In the genomic region with DNA sequence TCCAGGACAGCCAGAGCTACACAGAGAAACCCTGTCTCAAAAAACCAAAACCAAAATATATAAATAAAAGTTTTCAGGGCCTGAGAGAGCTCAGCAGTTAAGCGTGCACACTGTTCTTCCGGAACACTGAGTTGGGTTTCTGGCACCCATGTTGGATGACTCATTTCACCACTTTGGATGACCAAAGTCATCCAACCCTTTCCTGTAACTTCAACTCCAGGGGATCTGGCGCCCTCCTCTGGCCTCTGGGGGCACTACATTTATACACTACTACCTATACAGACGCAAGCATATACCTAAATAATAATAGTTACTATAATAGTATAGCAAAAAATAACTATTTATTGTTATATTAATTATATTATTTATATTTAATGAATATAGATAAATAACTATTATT, we compare ENCODE assay signal across 8 mouse cellular contexts. TPM values are rescaled to one million over a fixed set of nuclear protein-coding genes. Genes with fewer than 3 reads are reported as not detected.
A peak's percentile ranks its signal among the peaks of the same experiment; 100 is the strongest.
DNase-seq lines count a peak whose midpoint lies in the region; ATAC-seq and TF ChIP-seq lines count a peak whose summit lies in the region.

No protein-coding gene starts in this region.

- no peak overlapping the region for H3K4me2 ChIP-seq in kidney, embryonic 14.5 days (replicated peaks; ENCODE audit: low read depth, low read length)

- no peak overlapping the region for H3K4me3 ChIP-seq in kidney, embryonic 14.5 days (ENCODE audit: low read length)
- H3K4me3 ChIP-seq in C2C12 (ENCODE audit: insufficient read depth, poor library complexity, severe bottlenecking): no peak overlapping the region
- H3K4me3 ChIP-seq in cortical plate, adult 2 months (ENCODE audit: insufficient read depth, low read length): no peak overlapping the region
- no peak overlapping the region for H3K4me3 ChIP-seq in spleen, adult 2 months (ENCODE audit: extremely low read depth, insufficient read depth, insufficient read length)

- no peak overlapping the region for H3K27ac ChIP-seq in kidney, embryonic 14.5 days (ENCODE audit: low read depth, low read length)
- H3K27ac ChIP-seq in cortical plate, adult 2 months (ENCODE audit: insufficient read depth, low read length): no peak overlapping the region
- H3K27ac ChIP-seq in spleen, adult 2 months (ENCODE audit: insufficient read depth, low read length): no peak overlapping the region

- no peaks in the 10 kb centered on the region for H3K27me3 ChIP-seq in kidney, embryonic 14.5 days (ENCODE audit: control insufficient read depth, insufficient read depth, low read length)
- H3K27me3 ChIP-seq in C2C12 (ENCODE audit: control insufficient read depth, insufficient read depth, insufficient read length): no peaks in the 10 kb centered on the region
- H3K27me3 ChIP-seq in spleen, adult 2 months (ENCODE audit: control insufficient read depth, insufficient read depth, low read length): no peaks in the 10 kb centered on the region

- peak; percentile 13 for TF ChIP-seq CTCF in C2C12 (IDR thresholded peaks at IDR 0.05; ENCODE audit: control insufficient read depth, insufficient read depth, insufficient read length)
- TF ChIP-seq CTCF in cortical plate, adult 2 months (IDR thresholded peaks at IDR 0.05; ENCODE audit: extremely low read depth, insufficient read depth, low read length): peak; percentile 42
- peak; percentile 27; the same call in 1 of the 2 replicates for TF ChIP-seq CTCF in spleen, adult 2 months (IDR thresholded peaks at IDR 0.05; ENCODE audit: extremely low read depth, insufficient read depth, insufficient read length, insufficient replicate concordance)

- H3K79me3 ChIP-seq in C2C12 (ENCODE audit: low read depth): no peaks in the 10 kb centered on the region

- H3ac ChIP-seq in C2C12 (ENCODE audit: control insufficient read depth, insufficient read length, low read depth): no peak overlapping the region

- no peaks in the 10 kb centered on the region for H3K4me1 ChIP-seq in kidney, embryonic 14.5 days (ENCODE audit: control insufficient read depth, insufficient read depth, low read length)
- H3K4me1 ChIP-seq in cortical plate, adult 2 months (ENCODE audit: control insufficient read depth, insufficient read depth, low read length): no peaks in the 10 kb centered on the region
- H3K4me1 ChIP-seq in spleen, adult 2 months (ENCODE audit: control insufficient read depth, insufficient read depth, insufficient read length): no peaks in the 10 kb centered on the region

- no peaks in the 10 kb centered on the region for H3K9me3 ChIP-seq in kidney, embryonic 14.5 days (ENCODE audit: control insufficient read depth, low read length)

- no peak for TF ChIP-seq POLR2A in cortical plate, adult 2 months (IDR thresholded peaks at IDR 0.05; ENCODE audit: extremely low read depth, insufficient read depth, low read length)
- TF ChIP-seq POLR2A in spleen, adult 2 months (IDR thresholded peaks at IDR 0.05; ENCODE audit: low read depth, low read length): no peak

- no peaks in the 10 kb centered on the region for H3K36me3 ChIP-seq in kidney, embryonic 14.5 days (ENCODE audit: control insufficient read depth, insufficient read depth, low read length)
- no peaks in the 10 kb centered on the region for H3K36me3 ChIP-seq in C2C12 (ENCODE audit: control insufficient read depth, insufficient read depth)
- H3K36me3 ChIP-seq in spleen, adult 2 months (ENCODE audit: control insufficient read depth, insufficient read depth, low read length): no peaks in the 10 kb centered on the region

- no peaks in the 10 kb centered on the region for H3K79me2 ChIP-seq in C2C12 (ENCODE audit: control insufficient read depth, insufficient read depth)

- ATAC-seq in kidney, embryonic 14.5 days (ENCODE audit: low FRiP score, low TSS enrichment): no peak
- ATAC-seq in activated CD4-positive, CD25-positive, alpha-beta regulatory T cell, adult 4 months: no peak

- H3K9ac ChIP-seq in kidney, embryonic 14.5 days (ENCODE audit: low read depth, low read length): no peak overlapping the region

- 50% methylated on average over 4 of the region's 4 CpGs for WGBS in kidney, embryonic 14.5 days
- 51% methylated on average over 4 of the region's 4 CpGs for WGBS in spleen, adult 2 months

- DNase-seq in kidney, adult 8-10 months: peak; percentile 21 to 60
- peak; percentile 6 for DNase-seq in T-cell, adult 2 months (ENCODE audit: low spot score)
- peak; percentile 49 to 72 for DNase-seq in kidney, postnatal 36 days
- DNase-seq in spleen, adult 2 months (ENCODE audit: low read depth in 1 of 2, low spot score in 2 of 2): peak in 1 of 2 experiments; percentile 23

TF ChIP-seq in C2C12, 6 proteins besides CTCF, POLR2A, EP300 and RAD21:
- TF ChIP-seq MYOG (IDR thresholded peaks at IDR 0.05; ENCODE audit: control insufficient read depth, extremely low read depth, insufficient read length) (no peak), CEBPB (IDR thresholded peaks at IDR 0.05; ENCODE audit: low read depth) (no peak), FOSL1 (IDR thresholded peaks at IDR 0.05; ENCODE audit: insufficient read depth, low read length, poor library complexity, severe bottlenecking) (no peak), USF1 (IDR thresholded peaks at IDR 0.05; ENCODE audit: low read depth) (no peak), MYOD1 (IDR thresholded peaks at IDR 0.05; ENCODE audit: control insufficient read depth, insufficient read length, low read depth) (no peak), MAX (IDR thresholded peaks at IDR 0.05) (no peak)

RNA-seq across cellular contexts. Expression of a gene that starts 13.7 kb away (rescaled TPM):
- 1.8 and 2.7 TPM in 2 replicates for polyA plus RNA-seq in kidney, embryonic 14.5 days (2014; fragmentation: Nextera tagmentation; extraction: Ambion mirVana)
- polyA plus RNA-seq in C2C12 (2012; fragmentation: generic; extraction: Trizol): 1.3 TPM
- polyA plus RNA-seq in cortical plate, adult 2 months (2012; rRNA removed): 50.3 and 63.3 TPM in 2 replicates
- 1.8 and 3.0 TPM in 2 replicates for polyA plus RNA-seq in spleen, adult 2 months (2012; rRNA removed)
- not detected for polyA plus RNA-seq in activated CD4-positive, CD25-positive, alpha-beta regulatory T cell, adult 4 months (2017; shearing (Covaris generic))

RNA-seq across cellular contexts. Expression of a gene that starts 44.1 kb away (rescaled TPM):
- polyA plus RNA-seq in kidney, embryonic 14.5 days (2014; fragmentation: Nextera tagmentation; extraction: Ambion mirVana): 2.2 and 2.8 TPM in 2 replicates
- polyA plus RNA-seq in C2C12 (2012; fragmentation: generic; extraction: Trizol): 1.1 TPM
- polyA plus RNA-seq in cortical plate, adult 2 months (2012; rRNA removed): 207 and 214 TPM in 2 replicates
- polyA plus RNA-seq in spleen, adult 2 months (2012; rRNA removed): 1.1 and 1.3 TPM in 2 replicates
- not detected for polyA plus RNA-seq in activated CD4-positive, CD25-positive, alpha-beta regulatory T cell, adult 4 months (2017; shearing (Covaris generic))

RNA-seq across cellular contexts. Expression of a gene that starts 47.2 kb away (rescaled TPM):
- not detected in 2 replicates for polyA plus RNA-seq in kidney, embryonic 14.5 days (2014; fragmentation: Nextera tagmentation; extraction: Ambion mirVana)
- polyA plus RNA-seq in C2C12 (2012; fragmentation: generic; extraction: Trizol): 0.27 TPM
- polyA plus RNA-seq in cortical plate, adult 2 months (2012; rRNA removed): 0.81 and 1.4 TPM in 2 replicates
- polyA plus RNA-seq in spleen, adult 2 months (2012; rRNA removed): 0.11 and 0.15 TPM in 2 replicates
- polyA plus RNA-seq in activated CD4-positive, CD25-positive, alpha-beta regulatory T cell, adult 4 months (2017; shearing (Covaris generic)): not detected

Comparison
In these comparisons a context has a peak if more than half of its experiments do, and no peak if none do; other contexts are left out.
1. RNA of a gene that starts 13.7 kb away (polyA plus RNA-seq): 50.3 to 63.3 TPM in cortical plate, adult 2 months; 1.8 to 2.7 TPM in kidney, embryonic 14.5 days, 1.8 to 3.0 TPM in spleen, adult 2 months, 1.3 TPM in C2C12 (single experiment) and not detected in activated CD4-positive, CD25-positive, alpha-beta regulatory T cell, adult 4 months; every median in the first group is over 10 times any median in the second.
2. RNA of a gene that starts 44.1 kb away (polyA plus RNA-seq): 207 to 214 TPM in cortical plate, adult 2 months; 2.2 to 2.8 TPM in kidney, embryonic 14.5 days, 1.1 to 1.3 TPM in spleen, adult 2 months, 1.1 TPM in C2C12 (single experiment) and not detected in activated CD4-positive, CD25-positive, alpha-beta regulatory T cell, adult 4 months; every median in the first group is over 10 times any median in the second.
3. Peak in every context shown above with its lines, with median percentiles within 50 percentile points of each other: CTCF ChIP-seq.